Mouse (Mus musculus) embryonic facial prominence, embryonic 11.5 days (tissue): ENCODE data around the gene Gm12169. TPM values are rescaled to one million over a fixed set of nuclear protein-coding genes. Genes with fewer than 3 reads are reported as not detected.

Experiments used
- polyA plus RNA-seq: library from polyadenylated mRNA; unstranded; fragments of >200 nt; fragmentation: Nextera tagmentation; extraction: Ambion mirVana; gene quantifications from 2 replicates; pipeline ENCODE4 v1.2.1, GENCODE M21; 2014

Gm12169 gene
- polyA plus RNA-seq, 1 experiment from 2014 or later = not detected

Other genes with a start within 250 kb of the Gm12169 start
- gene Cyfip2, start 211.4 kb upstream of the Gm12169 start, polyA plus RNA-seq = 16.8 and 23.0 TPM in 2 replicates
- not detected in 2 replicates for gene Itk, start 134.7 kb upstream of the Gm12169 start, polyA plus RNA-seq
- gene Fam71b, start 127.7 kb upstream of the Gm12169 start, polyA plus RNA-seq = not detected in 2 replicates
- 113 and 114 TPM in 2 replicates for gene Med7, start 87.3 kb upstream of the Gm12169 start, polyA plus RNA-seq
- 0.26 TPM in 1 of 2 replicates, not detected in the other for gene Havcr2, start 69.3 kb upstream of the Gm12169 start, polyA plus RNA-seq
- gene BC053393, start 47.3 kb downstream of the Gm12169 start, polyA plus RNA-seq = not detected in 2 replicates
- not detected in 2 replicates for gene Dppa1, start 105.0 kb downstream of the Gm12169 start, polyA plus RNA-seq
- gene Timd2, start 182.8 kb downstream of the Gm12169 start, polyA plus RNA-seq = not detected in 2 replicates
- not detected in 2 replicates for gene Havcr1, start 210.9 kb downstream of the Gm12169 start, polyA plus RNA-seq